Mouse (Mus musculus) small intestine, adult 2 months (tissue): Measurements from ENCODE around the gene Pagr1b. TPM values are rescaled to one million over a fixed set of nuclear protein-coding genes. Genes with fewer than 3 reads are reported as not detected.

Experiments used
- H3K27ac ChIP-seq: fragments of 200-500 bp; 2 replicates; pipeline ENCODE4 v1.5.1; 2012; ENCODE audit warnings: low read depth, low read length, control low read depth, inconsistent platforms; ENCODE audit not compliant: insufficient read depth
- H3K27me3 ChIP-seq: fragments of 200-500 bp; 2 replicates; pipeline ENCODE4 v1.6.1; 2012; ENCODE audit warnings: mild to moderate bottlenecking, moderate library complexity, low read length, inconsistent platforms; ENCODE audit not compliant: control insufficient read depth, insufficient read depth
- H3K36me3 ChIP-seq: fragments of 200-500 bp; 2 replicates; pipeline ENCODE4 v1.6.1; 2012; ENCODE audit warnings: mild to moderate bottlenecking, low read length, control low read depth, inconsistent platforms; ENCODE audit not compliant: control insufficient read depth, insufficient read depth
- H3K4me1 ChIP-seq: fragments of 200-500 bp; 2 replicates; pipeline ENCODE4 v1.6.1; 2012; ENCODE audit warnings: low read length, inconsistent platforms, mixed read lengths; ENCODE audit not compliant: control insufficient read depth, insufficient read depth, insufficient read length
- H3K4me3 ChIP-seq: fragments of 200-500 bp; 2 replicates; pipeline ENCODE4 v1.5.1; 2012; ENCODE audit warnings: low read depth, mild to moderate bottlenecking, control low read depth, inconsistent platforms, low read length, moderate library complexity
- CTCF ChIP-seq: fragments of 200-500 bp; IDR thresholded peaks from 2 replicates; pipeline ENCODE4 v1.5.1; 2012; ENCODE audit warnings: low read depth, mild to moderate bottlenecking, control low read depth, inconsistent platforms, low read length, moderate library complexity, mixed read lengths; ENCODE audit not compliant: insufficient replicate concordance, insufficient read length; ENCODE audit errors: extremely low read depth
- POLR2A ChIP-seq: fragments of 200-500 bp; IDR thresholded peaks from 2 replicates; pipeline ENCODE4 v1.6.1; 2012; ENCODE audit warnings: low read depth, mild to moderate bottlenecking, control low read depth, inconsistent platforms, low read length, moderate library complexity
- WGBS: fragments of 180-500 bp; shearing (Covaris S2); methylation state at CpG from one replicate; pipeline ENCODE4 v1.1.7; 2018; 5-methylcytosine and 5-hydroxymethylcytosine counted together
- polyA plus RNA-seq: library from polyadenylated mRNA; depleted of rRNA; stranded (reverse); fragments of >200 nt; gene quantifications from 2 replicates; pipeline ENCODE4 v1.2.3, GENCODE M21; 2012

Pagr1b gene
- polyA plus RNA-seq, 1 experiment: 2.9 TPM

- H3K4me1 ChIP-seq: peaks cover 13% of the 10 kb centered on the region
Observed at GRCm38 (mm10) chr7:127018416-127019305, 2.4 kb upstream of the Pagr1b start.

GRCm38 (mm10) chr7:127017950-127018345 lies 1.7 kb upstream of the Pagr1b start:
- Histone ChIP-seq H3K27ac (no peak overlapping the region), H3K27me3 (no peaks in the 10 kb centered on the region), H3K36me3 (peaks cover 11% of the 10 kb centered on the region; the same call in 1 of the 2 replicates), H3K4me3 (no peak overlapping the region), H3K4me1 (peaks cover 19% of the 10 kb centered on the region)
- no peak for TF ChIP-seq CTCF
- TF ChIP-seq POLR2A: no peak
- 66% methylated on average over 6 of the region's 6 CpGs for WGBS

More at GRCm38 (mm10) chr7:127018416-127019305, 2.4 kb upstream of the Pagr1b start:
- TF ChIP-seq CTCF (no peak), POLR2A (no peak)
- H3K36me3 ChIP-seq: peaks cover 17% of the 10 kb centered on the region
- no peak overlapping the region for H3K27ac ChIP-seq
- no peak overlapping the region for H3K4me3 ChIP-seq
- WGBS: 87% methylated on average over 15 of the region's 15 CpGs
- no peaks in the 10 kb centered on the region for H3K27me3 ChIP-seq

- peak; percentile 98 for TF ChIP-seq CTCF
- peak; percentile 68 for TF ChIP-seq POLR2A
- Histone ChIP-seq H3K4me1 (peaks cover 25% of the 10 kb centered on the region), H3K4me3 (peak within 1 kb of the TSS; percentile 68), H3K27ac (peak within 1 kb of the TSS; percentile 90), H3K36me3 (peaks cover 6% of the 10 kb centered on the region; the same call in 1 of the 2 replicates), H3K27me3 (no peaks in the 10 kb centered on the region)
- 2% methylated on average over 39 of the region's 39 CpGs for WGBS
Observed at GRCm38 (mm10) chr7:127016971-127017949, 976 bp upstream of the Pagr1b start, which contains the start of gene Pagr1a. Gene Pagr1a, minus strand, starts transcription at chr7:127017352.

- Histone ChIP-seq H3K4me3 (peak overlapping the region; percentile 68), H3K36me3 (peaks cover 5% of the 10 kb centered on the region), H3K27me3 (no peaks in the 10 kb centered on the region), H3K27ac (peak overlapping the region; percentile 90), H3K4me1 (peaks cover 30% of the 10 kb centered on the region)
- WGBS: under 1% methylated on average over 22 of the region's 22 CpGs
- TF ChIP-seq CTCF (no peak), POLR2A (no peak; the same call in 1 of the 2 replicates)
Observed at GRCm38 (mm10) chr7:127016486-127016938, 228 bp upstream of the Pagr1b start.

- WGBS: 2% methylated on average over 10 of the region's 10 CpGs
- Histone ChIP-seq H3K4me3 (peak overlapping the region; percentile 68), H3K36me3 (peaks cover 5% of the 10 kb centered on the region), H3K27ac (peak overlapping the region; percentile 90), H3K27me3 (no peaks in the 10 kb centered on the region), H3K4me1 (peaks cover 30% of the 10 kb centered on the region)
- TF ChIP-seq POLR2A: no peak
Observed at GRCm38 (mm10) chr7:127016081-127016480, 203 bp downstream of the Pagr1b start.

GRCm38 (mm10) chr7:127014993-127015392 lies 1.3 kb downstream of the Pagr1b start:
- TF ChIP-seq POLR2A: no peak
- no peak for TF ChIP-seq CTCF
- peaks cover 7% of the 10 kb centered on the region for H3K36me3 ChIP-seq
- 88% methylated on average over 12 of the region's 12 CpGs for WGBS
- peaks cover 30% of the 10 kb centered on the region for H3K4me1 ChIP-seq
- H3K4me3 ChIP-seq: 0 out of 2 replicates have a peak overlapping the region, but pooled peaks have one; percentile 1
- H3K27ac ChIP-seq: no peak overlapping the region
- no peaks in the 10 kb centered on the region for H3K27me3 ChIP-seq

- Histone ChIP-seq H3K4me3 (peak within 1 kb of the TSS; percentile 80), H3K27me3 (no peaks in the 10 kb centered on the region), H3K27ac (peak within 1 kb of the TSS; percentile 85), H3K36me3 (peaks cover 7% of the 10 kb centered on the region), H3K4me1 (peaks cover 32% of the 10 kb centered on the region)
- 0 out of 2 replicates have a peak, but pooled peaks have one; percentile 27 for TF ChIP-seq POLR2A
- no peak; the same call in 1 of the 2 replicates for TF ChIP-seq CTCF
- under 1% methylated on average over 11 of the region's 11 CpGs for WGBS
Observed at GRCm38 (mm10) chr7:127014320-127014719, 2.0 kb downstream of the Pagr1b start, which contains the start of gene Mvp. Gene Mvp, minus strand, starts transcription at chr7:127014621.
